Mouse (Mus musculus) duodenum, adult 2 months (tissue): ENCODE measurements around the gene Ctbp1. TPM values are rescaled to one million over a fixed set of nuclear protein-coding genes. Genes with fewer than 3 reads are reported as not detected.

Experiments used
- polyA plus RNA-seq: library from polyadenylated mRNA; depleted of rRNA; stranded (reverse); fragments of >200 nt; gene quantifications from 2 replicates; pipeline ENCODE4 v1.2.3, GENCODE M21; 2012; ENCODE audit warnings: low replicate concordance; rRNA removed

Ctbp1 gene
- 360 and 415 TPM in 2 replicates for polyA plus RNA-seq

GRCm38 (mm10) chr5:33274953-33275454 lies at the start of gene Ctbp1:
Gene Ctbp1, minus strand, starts transcription at chr5:33274994.

DNA sequence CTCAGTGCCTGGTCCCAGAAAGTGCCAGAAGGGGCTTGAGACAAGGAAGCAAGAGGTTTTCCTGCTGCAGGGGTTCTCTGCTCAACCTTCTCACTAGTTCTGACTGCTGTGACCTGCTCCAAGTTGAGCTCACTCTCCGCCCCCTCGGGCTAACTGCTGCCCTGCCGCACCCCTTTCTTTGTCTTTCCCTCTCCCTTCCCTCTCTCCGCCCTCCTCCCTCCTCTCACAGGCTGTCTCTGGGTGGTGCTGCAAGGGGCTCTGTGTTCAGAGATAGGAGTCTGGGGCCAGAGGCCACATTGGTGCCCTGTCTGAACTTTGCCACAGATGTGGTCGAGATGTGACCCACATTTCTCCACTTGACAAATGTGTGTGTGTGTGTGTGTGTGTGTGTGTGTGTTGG lies 56.7 kb downstream of the Ctbp1 start, which contains the start of gene Spon2:
Spon2 (minus strand) TSS at position 375 of the 400 bp plus-strand sequence.

Other genes starting within 250 kb of the Ctbp1 start
- 265 and 640 TPM in 2 replicates for gene Slc5a1, start 170.8 kb downstream of the Ctbp1 start, polyA plus RNA-seq
- 31.4 and 35.1 TPM in 2 replicates for gene Spon2, start 56.5 kb downstream of the Ctbp1 start, polyA plus RNA-seq
- 81.2 and 90.6 TPM in 2 replicates for gene Maea, start 60.5 kb upstream of the Ctbp1 start, polyA plus RNA-seq
- gene Uvssa, start 103.6 kb upstream of the Ctbp1 start, polyA plus RNA-seq: 0.53 and 1.8 TPM in 2 replicates
- not detected in 2 replicates for gene Nkx1-1, start 159.0 kb upstream of the Ctbp1 start, polyA plus RNA-seq